Mouse (Mus musculus): ENCODE measurements around the gene Arsk. TPM values are rescaled to one million over a fixed set of nuclear protein-coding genes. Genes with fewer than 3 reads are reported as not detected.

Arsk gene
- polyA plus RNA-seq, 1 experiment from 2014 or later, result 4.3 TPM

DNA sequence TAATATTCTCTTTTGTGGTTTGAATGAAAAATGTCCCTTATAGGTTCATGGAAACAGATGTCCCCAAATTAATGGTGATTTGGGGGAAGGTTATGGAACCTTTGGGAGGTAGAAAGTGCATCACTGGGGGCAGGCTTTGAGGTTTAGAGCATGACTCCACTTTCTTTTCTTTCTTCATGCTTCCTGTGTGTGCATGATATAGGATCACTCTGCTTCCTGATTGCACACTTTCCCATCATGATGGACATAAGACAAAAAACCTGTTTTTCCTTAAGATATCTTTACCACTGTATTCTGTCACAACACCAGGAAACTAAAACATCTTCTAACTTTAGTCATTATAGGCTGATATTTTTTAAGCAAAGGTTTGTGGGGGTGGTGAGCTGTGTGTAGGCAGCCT is 53.5 kb downstream of the Arsk start:
- Histone ChIP-seq H3K9me3 (ENCODE audit: control insufficient read depth, low read length) (no peaks in the 10 kb centered on the region), H3K9ac (replicated peaks; ENCODE audit: low read depth, low read length) (no peak overlapping the region), H3K4me1 (replicated peaks; ENCODE audit: control insufficient read depth, insufficient read depth, low read length) (no peaks in the 10 kb centered on the region), H3K4me3 (replicated peaks; ENCODE audit: low read length) (no peak overlapping the region), H3K36me3 (ENCODE audit: control insufficient read depth, insufficient read depth) (no peaks in the 10 kb centered on the region), H3K27ac (ENCODE audit: low read length) (no peak overlapping the region), H3K4me2 (ENCODE audit: low read length) (no peak overlapping the region), H3K27me3 (replicated peaks; ENCODE audit: control insufficient read depth, insufficient read depth, low read length) (no peaks in the 10 kb centered on the region)
- ATAC-seq, result no peak

DNA sequence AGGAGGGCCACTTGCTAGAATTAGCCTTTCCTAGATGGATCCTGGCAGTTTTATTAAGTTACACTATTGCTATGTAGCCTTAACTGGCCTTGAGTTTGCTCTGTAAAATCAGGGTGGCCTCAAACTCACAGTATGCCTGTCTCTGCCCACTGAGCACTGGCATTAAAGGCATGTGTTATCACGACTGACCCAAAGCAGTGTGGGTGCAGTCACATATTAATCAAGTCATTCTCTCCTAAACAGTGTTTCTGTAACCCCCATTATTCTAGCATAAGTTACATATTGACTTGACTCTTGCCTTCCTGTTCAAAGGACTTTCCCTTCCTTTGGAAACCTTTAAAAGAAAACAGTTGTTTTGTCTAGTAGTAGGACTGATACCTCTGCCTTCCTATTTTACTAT is 56.0 kb downstream of the Arsk start:
- Histone ChIP-seq H3K9me3 (ENCODE audit: control insufficient read depth, low read length) (no peaks in the 10 kb centered on the region), H3K27me3 (replicated peaks; ENCODE audit: control insufficient read depth, insufficient read depth, low read length) (no peaks in the 10 kb centered on the region), H3K27ac (ENCODE audit: low read length) (no peak overlapping the region), H3K9ac (replicated peaks; ENCODE audit: low read depth, low read length) (no peak overlapping the region), H3K4me2 (ENCODE audit: low read length) (no peak overlapping the region), H3K4me3 (replicated peaks; ENCODE audit: low read length) (no peak overlapping the region), H3K36me3 (ENCODE audit: control insufficient read depth, insufficient read depth) (no peaks in the 10 kb centered on the region), H3K4me1 (replicated peaks; ENCODE audit: control insufficient read depth, insufficient read depth, low read length) (no peaks in the 10 kb centered on the region)
- ATAC-seq, result no peak
- 58% methylated on average over 1 of the region's 1 CpGs for WGBS

DNA sequence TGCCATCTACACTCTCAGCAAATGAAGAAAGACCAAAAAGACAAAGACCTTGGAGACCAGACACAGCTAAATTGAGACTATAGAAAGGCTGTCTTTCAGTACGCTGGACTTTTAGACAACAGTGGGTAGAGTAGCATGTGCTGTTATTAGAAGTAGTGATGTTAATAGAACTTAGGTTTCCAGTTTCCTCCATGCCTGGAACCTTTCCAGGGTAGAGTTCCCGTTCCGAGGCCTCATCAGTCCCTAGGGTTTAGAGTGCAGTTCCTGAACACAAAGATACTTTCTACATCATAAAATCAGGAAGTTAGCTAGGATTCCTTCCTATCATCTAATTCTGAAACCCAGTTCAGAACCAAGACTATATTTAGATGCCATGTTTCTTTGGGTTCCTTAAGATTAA is 73.9 kb downstream of the Arsk start:
- Histone ChIP-seq H3K27ac (ENCODE audit: low read length) (no peak overlapping the region), H3K27me3 (replicated peaks; ENCODE audit: control insufficient read depth, insufficient read depth, low read length) (no peaks in the 10 kb centered on the region), H3K9ac (replicated peaks; ENCODE audit: low read depth, low read length) (no peak overlapping the region), H3K36me3 (ENCODE audit: control insufficient read depth, insufficient read depth) (no peaks in the 10 kb centered on the region), H3K4me1 (replicated peaks; ENCODE audit: control insufficient read depth, insufficient read depth, low read length) (no peaks in the 10 kb centered on the region), H3K4me2 (ENCODE audit: low read length) (no peak overlapping the region), H3K4me3 (replicated peaks; ENCODE audit: low read length) (no peak overlapping the region), H3K9me3 (ENCODE audit: control insufficient read depth, low read length) (no peaks in the 10 kb centered on the region)
- no peak for ATAC-seq
- 88% methylated on average over 3 of the region's 3 CpGs for WGBS

DNA sequence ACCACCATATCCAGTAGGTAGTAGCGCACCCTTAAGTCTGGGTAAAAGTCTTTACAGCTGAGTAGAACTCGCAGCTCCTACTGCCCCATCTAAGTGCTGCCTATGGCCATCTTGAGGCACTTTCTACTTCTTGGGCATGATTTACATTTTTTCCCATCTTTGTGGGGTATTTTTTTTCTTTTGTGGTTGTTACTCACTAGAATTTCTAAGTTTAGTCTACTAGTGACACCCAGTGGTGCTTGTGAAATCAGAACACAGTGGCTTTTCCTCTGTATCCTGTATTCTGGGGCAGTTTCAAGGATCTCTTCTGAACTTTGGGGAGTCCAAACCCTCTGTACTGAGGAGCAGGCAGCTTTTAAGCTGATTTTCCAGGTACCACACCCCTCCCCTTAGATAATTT is 76.7 kb downstream of the Arsk start:
- H3K27ac ChIP-seq (ENCODE audit: low read length), result no peak overlapping the region
- 92% methylated on average over 2 of the region's 2 CpGs for WGBS
- H3K4me3 ChIP-seq (replicated peaks; ENCODE audit: low read length), result no peak overlapping the region
- no peaks in the 10 kb centered on the region for H3K27me3 ChIP-seq (replicated peaks; ENCODE audit: control insufficient read depth, insufficient read depth, low read length)
- H3K36me3 ChIP-seq (ENCODE audit: control insufficient read depth, insufficient read depth), result no peaks in the 10 kb centered on the region
- H3K4me1 ChIP-seq (replicated peaks; ENCODE audit: control insufficient read depth, insufficient read depth, low read length), result peaks cover 5% of the 10 kb centered on the region
- H3K4me2 ChIP-seq (ENCODE audit: low read length), result no peak overlapping the region
- no peaks in the 10 kb centered on the region for H3K9me3 ChIP-seq (ENCODE audit: control insufficient read depth, low read length)
- H3K9ac ChIP-seq (replicated peaks; ENCODE audit: low read depth, low read length), result no peak overlapping the region
- ATAC-seq, result no peak

DNA sequence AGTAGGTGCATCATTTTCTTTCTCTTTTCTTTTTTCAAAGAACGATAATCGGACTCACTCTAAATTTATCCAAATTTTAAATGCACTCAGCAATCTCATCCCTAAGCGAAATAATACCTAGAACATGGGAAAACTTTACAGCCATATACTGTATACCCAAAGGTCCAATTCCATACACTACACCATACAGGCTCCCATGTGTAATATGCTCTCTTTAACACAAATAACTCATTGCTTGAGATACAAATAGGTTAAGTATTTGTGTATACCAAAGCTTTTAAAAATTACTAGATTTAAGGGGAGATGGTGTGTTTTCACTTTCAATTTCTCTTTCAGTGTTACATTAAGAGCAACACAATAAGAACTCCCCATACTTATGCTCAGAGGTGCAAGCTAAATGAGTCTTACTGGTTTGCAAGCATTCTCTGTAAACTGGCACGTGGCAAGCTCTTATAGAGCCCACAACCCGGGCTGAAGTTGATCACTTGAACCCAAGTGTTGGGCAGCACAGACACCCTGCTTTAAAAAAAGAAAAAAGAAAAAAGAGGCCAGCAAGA is 79.5 kb downstream of the Arsk start:
- Histone ChIP-seq H3K36me3 (ENCODE audit: control insufficient read depth, insufficient read depth) (no peaks in the 10 kb centered on the region), H3K9ac (replicated peaks; ENCODE audit: low read depth, low read length) (peak overlapping the region; percentile 22; the same call in 1 of the 2 replicates), H3K4me2 (ENCODE audit: low read length) (peak overlapping the region; percentile 59), H3K4me1 (replicated peaks; ENCODE audit: control insufficient read depth, insufficient read depth, low read length) (peaks cover 5% of the 10 kb centered on the region), H3K4me3 (replicated peaks; ENCODE audit: low read length) (peak overlapping the region; percentile 54), H3K27me3 (replicated peaks; ENCODE audit: control insufficient read depth, insufficient read depth, low read length) (no peaks in the 10 kb centered on the region), H3K9me3 (ENCODE audit: control insufficient read depth, low read length) (no peaks in the 10 kb centered on the region), H3K27ac (ENCODE audit: low read length) (no peak overlapping the region)
- ATAC-seq, result peak; percentile 54
- WGBS, result 43% methylated on average over 5 of the region's 5 CpGs

DNA sequence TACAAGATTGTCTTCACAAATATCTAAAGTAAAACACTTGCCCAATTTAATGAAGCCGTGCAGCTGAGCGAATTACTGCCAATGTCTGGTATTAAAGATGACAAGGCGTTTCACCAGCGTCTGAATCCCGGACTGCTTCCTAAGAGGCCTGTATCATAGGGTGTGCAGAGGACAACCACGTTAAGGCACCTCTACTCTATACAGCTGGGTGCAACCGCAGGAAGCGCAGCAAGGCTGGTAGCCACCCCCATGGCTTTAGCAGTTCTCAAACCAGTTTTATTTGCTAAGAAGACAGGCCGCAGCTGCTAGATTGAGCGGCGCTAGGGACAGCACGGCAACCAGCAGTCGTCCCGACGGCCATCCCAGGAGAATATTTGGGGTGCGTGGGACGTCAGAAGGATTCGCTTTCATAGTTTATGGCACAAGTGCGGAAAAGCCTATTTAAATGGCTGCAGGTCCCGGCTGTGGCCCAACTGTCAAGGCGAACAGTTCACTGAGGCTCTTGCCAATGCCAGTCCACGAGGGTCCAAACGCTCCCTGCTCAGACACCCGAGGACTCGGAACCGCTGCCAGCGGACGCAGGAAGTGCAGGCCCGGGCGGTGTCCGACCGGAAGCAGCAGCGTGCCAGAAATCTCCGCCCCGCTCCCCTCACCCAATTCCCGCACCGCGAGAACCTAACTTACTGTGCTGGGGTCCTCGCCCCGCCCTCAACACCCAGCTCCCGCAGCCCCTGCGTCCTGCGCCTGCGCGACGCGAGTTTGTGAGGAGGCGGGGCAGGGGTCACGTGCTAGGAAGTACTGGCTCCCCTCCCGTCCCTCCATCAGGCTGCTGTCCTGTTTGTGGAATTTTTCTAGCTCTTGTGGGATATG is 80.3 kb downstream of the Arsk start, which contains the start of gene Rfesd:
Gene Rfesd, minus strand, starts transcription at position 746 of the 870 bp plus-strand sequence.
- no peaks in the 10 kb centered on the region for H3K9me3 ChIP-seq (ENCODE audit: control insufficient read depth, low read length)

DNA sequence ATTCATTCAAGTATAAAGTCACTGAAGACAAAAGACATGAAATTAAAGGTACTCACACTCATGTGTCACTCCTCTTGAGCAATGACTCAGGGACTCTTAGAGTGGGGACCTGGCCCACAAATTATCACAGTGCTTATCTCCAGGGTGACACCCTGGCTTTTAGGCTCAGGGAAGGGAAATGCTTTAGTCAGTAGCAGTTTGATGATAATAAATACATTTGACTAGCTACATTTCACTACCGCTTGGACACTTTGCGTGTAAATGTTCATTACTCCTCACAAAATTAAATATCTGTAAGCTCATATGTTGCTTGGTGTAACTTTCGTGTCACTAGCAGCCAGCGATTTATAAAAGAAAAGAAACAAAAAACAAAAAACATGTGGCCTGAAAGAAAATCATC is 81.0 kb downstream of the Arsk start:
- 78% methylated on average over 4 of the region's 4 CpGs for WGBS
- ATAC-seq, result no peak

More for the DNA sequence above, 80.3 kb downstream of the Arsk start, which contains the start of gene Rfesd:
- peak within 1 kb of the TSS; percentile 59 for H3K4me2 ChIP-seq (ENCODE audit: low read length)
- no peaks in the 10 kb centered on the region for H3K27me3 ChIP-seq (replicated peaks; ENCODE audit: control insufficient read depth, insufficient read depth, low read length)
- peak within 1 kb of the TSS; percentile 76 for H3K9ac ChIP-seq (replicated peaks; ENCODE audit: low read depth, low read length)
- H3K4me3 ChIP-seq (replicated peaks; ENCODE audit: low read length), result peak within 1 kb of the TSS; percentile 54
- H3K36me3 ChIP-seq (ENCODE audit: control insufficient read depth, insufficient read depth), result no peaks in the 10 kb centered on the region
- H3K27ac ChIP-seq (ENCODE audit: low read length), result peak within 1 kb of the TSS; percentile 91
- peak; percentile 99 for ATAC-seq
- peaks cover 5% of the 10 kb centered on the region for H3K4me1 ChIP-seq (replicated peaks; ENCODE audit: control insufficient read depth, insufficient read depth, low read length)
- WGBS, result under 1% methylated on average over 50 of the region's 50 CpGs

DNA sequence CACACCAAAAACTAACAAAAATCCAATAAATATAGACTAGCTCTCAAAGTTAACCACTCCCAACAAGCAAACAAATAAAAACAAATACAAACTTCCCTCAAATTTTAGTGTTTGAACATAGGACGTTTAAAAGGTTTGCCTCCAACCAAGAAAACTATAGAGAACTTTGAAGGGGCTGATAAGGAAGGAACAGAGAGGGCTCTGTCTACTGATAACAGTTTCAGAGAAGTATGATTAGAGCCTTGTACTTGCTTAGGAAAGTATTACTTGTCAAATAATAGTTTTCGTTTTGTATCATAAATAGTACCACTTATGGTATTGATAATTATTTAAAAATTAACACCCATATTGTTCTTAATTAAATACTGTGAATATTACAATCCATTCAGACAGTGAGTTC is 83.9 kb downstream of the Arsk start:
- H3K4me3 ChIP-seq (replicated peaks; ENCODE audit: low read length), result no peak overlapping the region
- no peak overlapping the region for H3K4me2 ChIP-seq (ENCODE audit: low read length)
- H3K27ac ChIP-seq (ENCODE audit: low read length), result no peak overlapping the region
- H3K9ac ChIP-seq (replicated peaks; ENCODE audit: low read depth, low read length), result no peak overlapping the region
- no peak for ATAC-seq
- H3K36me3 ChIP-seq (ENCODE audit: control insufficient read depth, insufficient read depth), result no peaks in the 10 kb centered on the region
- H3K4me1 ChIP-seq (replicated peaks; ENCODE audit: control insufficient read depth, insufficient read depth, low read length), result peaks cover 5% of the 10 kb centered on the region
- H3K27me3 ChIP-seq (replicated peaks; ENCODE audit: control insufficient read depth, insufficient read depth, low read length), result no peaks in the 10 kb centered on the region
- WGBS, result 84% methylated on average over 2 of the region's 2 CpGs
- H3K9me3 ChIP-seq (ENCODE audit: control insufficient read depth, low read length), result no peaks in the 10 kb centered on the region

More for the DNA sequence above, 81.0 kb downstream of the Arsk start:
- Histone ChIP-seq H3K27ac (ENCODE audit: low read length) (peak overlapping the region; percentile 91; the same call in 1 of the 2 replicates), H3K4me3 (replicated peaks; ENCODE audit: low read length) (peak overlapping the region; percentile 54), H3K27me3 (replicated peaks; ENCODE audit: control insufficient read depth, insufficient read depth, low read length) (no peaks in the 10 kb centered on the region), H3K36me3 (ENCODE audit: control insufficient read depth, insufficient read depth) (no peaks in the 10 kb centered on the region), H3K4me1 (replicated peaks; ENCODE audit: control insufficient read depth, insufficient read depth, low read length) (peaks cover 5% of the 10 kb centered on the region), H3K9me3 (ENCODE audit: control insufficient read depth, low read length) (no peaks in the 10 kb centered on the region), H3K4me2 (ENCODE audit: low read length) (peak overlapping the region; percentile 59), H3K9ac (replicated peaks; ENCODE audit: low read depth, low read length) (no peak overlapping the region)
